Mouse (Mus musculus) hematopoietic stem cell, adult 5-6 weeks (primary cell): ENCODE data around the gene Rev3l. TPM values are rescaled to one million over a fixed set of nuclear protein-coding genes. Genes with fewer than 3 reads are reported as not detected.

Experiments used
- ATAC-seq, 2 experiments: fragments of 125-278 bp in 1 of 2; replicated peaks in 1 of 2; 2 replicates each; pipeline ENCODE4 v1.8.0; 2016 to 2017; ENCODE audit warnings: inconsistent platforms in 2 of 2, mild to moderate bottlenecking in 2 of 2, moderate number of reproducible peaks in 2 of 2, low read depth in 1 of 2, moderate TSS enrichment in 1 of 2; ENCODE audit not compliant: low FRiP score in 2 of 2, poor library complexity in 2 of 2, severe bottlenecking in 2 of 2, insufficient read depth in 1 of 2, low TSS enrichment in 1 of 2
- total RNA-seq: library from RNA; stranded (forward); fragments of 172-1452, 232-1000 nt; gene quantifications from 2 replicates; pipeline ENCODE4 v1.2.3, GENCODE M21; 2017

The Rev3l gene
- total RNA-seq = 26.6 and 27.2 TPM in 2 replicates

DNA sequence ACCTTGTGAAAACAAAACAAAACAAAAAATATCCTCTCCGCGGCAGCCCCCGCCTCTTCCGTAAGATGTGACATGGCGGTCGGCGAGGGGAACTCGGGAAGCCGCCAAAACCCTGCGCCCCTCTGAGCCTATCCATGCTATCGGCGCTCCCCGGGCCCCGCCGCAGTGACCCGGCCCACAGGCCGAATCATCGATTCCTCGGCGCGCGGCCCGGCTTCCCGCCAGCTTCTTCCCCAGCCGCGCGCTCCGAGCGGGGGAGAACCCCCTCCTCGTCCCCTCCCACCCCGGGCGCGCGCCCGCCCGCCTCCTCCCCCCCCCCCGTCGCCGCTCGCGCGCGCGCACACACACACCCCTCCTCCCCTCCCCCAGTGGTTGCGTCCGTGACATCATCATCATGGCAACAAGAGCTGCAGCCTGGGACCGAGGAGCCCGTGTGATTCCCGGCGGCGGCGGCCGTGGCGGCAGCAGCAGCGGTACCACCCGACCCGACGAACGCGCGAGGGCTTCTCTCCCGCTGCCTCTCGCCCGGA, at the start of gene Rev3l:
Gene Rev3l (plus strand): TSS at position 383 of the 530 bp plus-strand sequence.
- ATAC-seq = peak; percentile 50 to 63; a peak in 3 of 4 replicates

DNA sequence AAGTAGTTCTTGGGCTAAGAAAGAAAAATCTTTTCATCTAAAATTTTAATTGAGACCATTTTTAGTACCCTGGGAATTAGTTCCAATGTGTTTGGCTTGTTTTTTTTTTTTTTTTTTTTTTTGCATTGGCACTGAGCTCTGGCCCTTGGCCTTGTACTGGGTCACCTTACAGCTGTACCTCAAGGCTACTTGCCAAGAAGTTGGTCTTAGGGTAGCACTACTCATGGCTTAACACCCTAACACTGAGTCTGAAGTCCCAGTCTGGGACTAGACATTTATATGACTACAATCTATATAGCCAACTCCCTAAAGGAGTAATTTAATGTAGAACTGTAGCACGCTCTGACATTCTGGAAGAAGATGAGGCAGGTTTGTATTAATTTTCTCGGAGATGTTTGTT, 49.4 kb upstream of the Rev3l start:
- ATAC-seq = no peak

DNA sequence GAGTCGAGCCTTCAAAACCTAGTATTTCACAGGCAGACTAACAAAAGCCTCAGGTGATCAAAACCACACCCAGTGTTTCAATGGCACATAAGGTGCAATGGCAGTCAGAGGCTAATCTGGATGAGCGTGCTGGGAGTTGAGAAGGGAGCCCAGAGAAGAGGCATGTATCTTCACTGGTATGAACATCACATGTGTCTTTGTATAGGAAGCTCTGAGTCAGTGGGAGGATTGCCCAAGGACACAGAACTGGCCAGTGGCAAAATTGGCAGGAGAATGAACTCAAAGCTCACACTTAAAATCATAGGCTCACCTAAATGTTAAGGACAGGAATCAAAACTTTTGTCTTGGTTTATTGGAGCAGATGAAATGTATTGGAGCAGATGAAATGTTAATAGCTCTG, 48.4 kb upstream of the Rev3l start:
- no peak for ATAC-seq

DNA sequence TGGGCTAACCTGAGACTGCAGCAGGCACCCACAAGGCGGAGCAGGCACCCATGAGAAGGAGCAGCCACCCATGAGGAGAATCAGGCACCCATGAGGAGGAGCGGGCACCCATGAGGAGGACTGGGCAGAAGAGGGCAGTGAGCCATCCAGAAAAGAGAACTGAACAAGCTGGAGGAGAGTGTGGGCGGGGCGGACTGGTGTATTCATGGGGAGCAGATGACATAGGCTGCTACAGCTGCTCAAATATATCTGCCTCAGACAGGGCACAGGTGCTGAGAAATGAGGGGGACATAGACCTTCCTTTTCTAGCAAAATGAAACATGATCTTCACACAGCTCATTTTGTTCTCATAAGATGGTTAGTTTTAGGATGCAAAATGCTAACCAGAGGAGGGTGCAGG, 45.1 kb upstream of the Rev3l start:
- no peak for ATAC-seq

DNA sequence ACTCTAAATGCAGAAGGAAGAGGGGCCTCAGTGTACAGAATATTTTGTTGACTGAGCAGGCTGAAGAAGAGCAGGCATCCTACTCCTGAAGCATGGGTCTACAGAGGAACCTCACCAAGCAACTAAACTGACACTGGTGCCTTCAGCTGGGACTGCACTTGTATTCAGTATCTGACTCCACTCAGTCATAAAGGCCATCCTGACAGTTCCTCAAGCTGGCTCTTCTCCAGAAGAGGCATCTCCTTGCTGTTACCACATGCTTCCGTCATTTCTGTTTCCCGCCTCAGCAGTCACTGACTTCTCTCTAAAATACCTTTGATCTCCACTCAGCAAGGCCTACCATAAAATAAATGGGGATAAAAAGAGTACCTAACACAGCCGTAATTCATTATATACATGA, 44.1 kb upstream of the Rev3l start:
- ATAC-seq = 0 out of 4 replicates have a peak, but pooled peaks of 1 of the 2 experiments have one; percentile 22

DNA sequence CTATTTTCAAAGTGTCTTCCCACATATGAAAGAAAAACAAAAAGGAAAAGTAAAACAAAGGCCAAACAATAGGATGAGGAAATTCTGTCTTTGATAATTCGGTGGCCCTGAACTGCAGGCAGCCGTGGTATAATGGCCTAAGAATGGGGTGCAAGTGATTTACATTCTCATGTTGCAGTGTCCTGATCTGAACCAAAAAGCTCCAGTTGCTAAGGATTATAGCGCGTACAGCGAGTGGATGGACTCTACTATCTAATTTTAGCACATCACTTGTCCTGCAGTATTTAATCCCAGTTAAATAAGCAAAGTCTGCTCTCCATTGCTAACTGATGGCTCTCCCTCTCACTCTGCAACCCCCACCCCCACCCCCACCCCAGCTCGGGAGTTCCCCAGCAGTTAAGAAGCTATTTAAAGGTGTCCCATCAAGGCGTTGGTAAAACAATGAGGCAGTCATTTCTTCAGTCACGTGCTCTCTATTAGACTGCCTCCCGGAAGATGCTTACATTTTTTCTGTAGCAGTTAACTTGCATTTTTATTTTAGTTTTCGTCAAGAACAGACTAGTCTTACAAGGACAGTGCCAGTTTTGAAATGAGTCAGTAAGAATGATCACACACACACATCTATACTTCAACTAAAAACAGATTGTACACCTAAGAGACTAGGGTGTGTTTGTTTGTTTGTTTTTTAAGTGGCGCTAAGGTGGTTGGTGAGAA, 40.4 kb upstream of the Rev3l start:
- no peak for ATAC-seq

DNA sequence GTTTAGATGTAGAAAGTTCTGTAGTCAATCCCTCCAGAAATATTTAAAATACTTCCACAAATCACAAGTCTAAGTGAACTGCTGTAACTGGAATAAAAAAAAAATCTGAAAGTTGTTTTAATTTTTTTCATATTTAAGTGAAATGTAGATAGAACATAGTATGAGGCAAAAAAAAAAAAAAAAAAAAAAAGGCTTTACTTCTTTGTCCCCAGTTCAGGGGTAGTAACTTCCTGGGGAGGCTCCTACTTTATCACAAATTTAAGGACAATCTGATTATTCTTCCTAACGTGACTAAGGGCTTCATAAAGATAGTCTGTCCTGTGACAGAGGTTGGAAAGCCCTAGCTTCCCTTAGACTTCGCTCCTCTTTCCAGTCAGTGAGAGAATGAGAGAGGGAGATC, 39.8 kb upstream of the Rev3l start:
- ATAC-seq = no peak

DNA sequence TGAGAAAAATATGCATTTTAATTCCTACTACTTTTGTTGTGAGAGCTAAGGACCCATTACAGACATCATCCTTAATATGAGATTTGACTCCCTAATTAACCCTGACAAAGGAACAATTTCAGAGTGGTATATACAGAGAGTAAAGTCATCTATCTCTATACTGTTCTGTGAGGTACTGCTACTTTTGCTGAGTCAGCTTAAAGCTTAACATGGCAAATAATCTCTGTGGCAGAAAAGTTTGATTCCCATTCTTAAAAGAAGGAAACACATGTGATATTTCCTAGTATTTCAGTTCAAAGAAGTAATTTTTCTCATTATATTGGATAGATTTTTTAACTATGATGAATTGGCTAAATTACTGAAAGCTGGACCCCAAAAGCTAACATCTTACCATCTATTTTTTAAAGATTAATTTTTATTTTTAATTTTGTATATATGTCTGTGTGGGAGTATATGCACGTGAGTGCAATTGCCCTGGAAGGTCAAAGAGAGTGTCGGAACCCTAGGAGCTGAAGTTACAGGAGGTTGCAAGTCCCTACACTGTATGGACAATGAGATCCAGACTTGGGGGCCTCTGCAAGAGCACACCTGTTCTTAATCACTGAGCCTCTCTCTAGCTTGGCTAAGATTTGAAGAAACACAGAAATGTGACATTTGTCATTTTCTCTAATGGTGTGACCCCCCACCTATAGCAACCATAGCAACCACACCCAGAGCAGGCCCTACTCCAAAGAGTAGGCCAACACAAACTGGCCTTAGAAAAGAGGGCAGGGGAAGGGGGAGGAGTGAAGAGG, 24.0 kb upstream of the Rev3l start:
- no peak for ATAC-seq

DNA sequence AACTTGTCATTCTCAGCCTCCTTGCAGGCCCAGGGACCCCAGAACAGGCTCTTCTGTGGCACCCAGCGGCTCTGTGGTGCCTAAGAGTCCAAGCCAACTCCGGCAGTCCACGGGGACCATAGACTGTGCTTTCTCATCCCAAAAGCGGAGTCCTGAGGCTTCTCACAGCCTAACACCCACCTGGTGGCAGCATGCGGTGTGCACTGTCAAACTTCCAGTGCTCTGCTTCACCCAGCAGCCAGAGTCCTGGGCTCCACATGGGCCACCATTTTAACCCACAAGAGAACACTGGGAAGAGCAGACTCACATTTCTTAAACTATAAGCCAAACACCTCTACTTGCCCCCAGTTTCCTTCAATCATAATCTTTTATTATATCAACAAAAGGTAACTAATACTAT, 15.0 kb upstream of the Rev3l start:
- ATAC-seq = no peak

DNA sequence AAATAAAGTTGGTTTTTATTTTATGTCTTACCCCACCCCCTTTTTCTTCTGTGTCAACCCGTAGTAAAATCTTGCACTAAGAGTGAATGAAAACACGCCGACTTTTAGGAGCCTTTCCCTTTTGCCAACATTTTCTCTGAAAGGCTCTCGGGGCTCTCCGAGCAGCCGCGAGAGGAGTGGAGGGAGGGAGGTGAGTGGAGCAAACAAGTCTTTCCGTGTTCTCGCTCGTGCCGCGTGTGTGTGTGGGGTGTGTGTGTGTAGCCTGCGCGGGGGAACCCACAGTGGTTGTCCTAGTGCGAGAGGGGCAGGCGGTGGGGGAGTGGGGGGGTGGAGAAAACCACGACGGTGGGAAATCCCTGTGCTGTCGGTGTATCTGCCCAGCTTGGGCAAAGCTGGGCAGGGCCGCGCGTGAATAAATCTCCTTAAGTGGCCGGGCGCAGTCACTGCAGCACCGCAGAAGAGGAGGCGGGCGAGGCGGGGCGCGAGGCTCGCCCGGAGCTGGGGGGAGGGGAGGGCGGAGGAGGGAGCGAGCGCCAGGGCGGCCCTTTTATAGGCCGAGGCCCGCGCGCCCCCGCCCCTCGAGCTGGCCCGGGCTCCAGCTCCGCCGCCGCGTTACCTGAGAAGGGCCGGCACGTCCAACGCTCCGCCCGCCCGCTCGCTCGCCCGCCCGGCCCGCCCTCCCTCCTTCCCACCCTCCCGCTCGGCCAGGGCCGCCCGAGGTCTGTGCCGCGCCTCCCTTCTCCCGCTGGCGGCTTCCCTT, 762 bp upstream of the Rev3l start:
- ATAC-seq = peak; percentile 75

DNA sequence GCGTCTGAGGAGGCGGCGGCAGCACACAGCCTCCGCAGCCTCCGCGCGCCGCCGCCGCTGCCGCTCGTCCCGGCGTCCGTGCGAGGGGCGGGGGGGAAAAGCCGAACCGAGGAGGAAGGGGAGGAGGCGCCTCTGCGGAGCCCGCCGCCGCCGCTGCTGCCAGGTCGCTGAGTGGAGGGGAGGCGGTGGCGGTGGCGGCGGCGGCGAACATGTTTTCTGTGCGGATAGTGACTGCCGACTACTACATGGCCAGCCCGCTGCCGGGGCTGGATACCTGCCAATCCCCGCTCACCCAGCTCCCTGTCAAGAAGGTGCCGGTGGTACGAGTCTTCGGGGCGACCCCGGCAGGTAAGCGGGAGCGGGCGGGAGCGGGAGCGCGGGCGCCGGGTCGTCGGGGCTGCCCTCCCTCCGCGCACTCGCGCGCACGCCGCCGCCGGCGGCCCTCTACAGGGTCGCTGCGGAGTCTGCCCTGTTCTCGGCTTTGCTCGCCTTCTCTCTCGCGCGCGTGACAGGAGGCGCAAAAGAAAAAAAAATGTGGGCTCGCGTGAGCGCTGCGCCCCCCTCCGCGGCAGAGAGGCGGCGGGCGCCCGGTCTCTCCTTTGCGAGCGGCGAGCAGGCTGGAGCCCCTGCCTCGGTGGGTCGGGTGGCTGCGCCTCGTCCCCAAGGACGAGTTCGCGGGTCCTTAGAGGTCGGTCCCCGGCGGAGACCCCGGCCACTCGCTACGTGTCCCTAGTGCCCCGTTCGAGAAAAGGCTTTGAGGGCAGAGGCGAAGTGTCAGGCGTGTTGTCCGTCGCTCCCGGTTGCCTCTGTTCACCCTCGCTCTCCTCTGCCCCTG, 565 bp downstream of the Rev3l start:
- peak; percentile 36 to 46 for ATAC-seq

DNA sequence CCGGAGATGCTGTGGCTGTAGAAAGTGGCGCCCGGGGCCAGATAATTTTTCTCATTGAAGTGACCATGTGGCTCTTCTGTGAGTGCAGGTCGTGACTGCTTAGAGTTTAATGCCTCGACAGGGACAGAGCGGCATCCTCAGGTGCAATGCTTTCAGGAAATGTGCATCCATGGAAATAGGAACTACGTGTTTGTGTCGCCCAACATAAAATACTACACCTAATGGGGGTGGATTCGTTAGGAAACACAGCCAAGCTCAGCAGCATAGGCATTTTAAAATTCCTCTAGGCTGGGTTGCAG, 1.1 kb downstream of the Rev3l start:
- ATAC-seq = no peak; a peak in 1 of 4 replicates

DNA sequence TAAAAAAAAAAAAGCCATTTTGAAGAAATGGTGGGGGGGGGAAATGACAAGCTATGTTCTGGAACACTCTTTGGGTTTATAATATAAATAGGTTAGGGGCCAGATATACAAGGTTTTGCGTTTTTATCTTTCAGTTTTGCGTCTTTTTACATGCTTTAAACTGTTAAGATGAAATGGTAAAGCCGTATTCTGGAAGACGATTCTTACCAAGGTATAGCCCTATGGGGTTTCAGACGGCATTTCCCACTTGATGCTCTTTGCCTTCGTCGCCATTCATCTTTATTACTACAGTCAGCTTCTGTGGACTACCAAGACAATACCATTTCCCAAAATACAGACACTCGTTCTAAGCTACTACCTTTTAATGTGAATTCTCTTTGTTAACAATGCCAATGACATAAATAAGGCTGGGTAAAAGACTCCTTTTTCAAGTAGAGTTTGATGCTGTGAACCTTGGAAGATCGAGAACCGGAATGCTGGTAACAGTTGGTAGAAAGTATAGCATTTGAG, 1.6 kb downstream of the Rev3l start:
- ATAC-seq = no peak

DNA sequence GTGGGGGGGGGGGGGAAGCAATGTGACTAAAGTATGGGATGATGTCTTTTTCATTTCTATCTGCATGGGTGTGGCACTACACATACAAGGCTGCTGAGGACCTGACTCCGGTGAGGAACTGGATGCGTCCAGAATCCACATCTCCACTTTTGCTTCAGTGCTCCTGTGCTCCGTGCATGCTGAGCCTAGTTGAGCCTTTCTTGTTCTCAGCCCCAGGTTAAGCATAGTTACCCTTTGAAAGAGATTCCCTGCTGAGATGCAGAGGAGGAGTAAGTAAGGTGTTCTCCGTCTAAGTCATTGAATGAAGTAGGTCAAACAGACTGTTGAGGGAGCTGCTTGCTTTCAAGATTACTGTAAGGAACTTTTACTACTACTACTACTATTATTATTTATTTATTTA, 4.3 kb downstream of the Rev3l start:
- ATAC-seq = no peak

DNA sequence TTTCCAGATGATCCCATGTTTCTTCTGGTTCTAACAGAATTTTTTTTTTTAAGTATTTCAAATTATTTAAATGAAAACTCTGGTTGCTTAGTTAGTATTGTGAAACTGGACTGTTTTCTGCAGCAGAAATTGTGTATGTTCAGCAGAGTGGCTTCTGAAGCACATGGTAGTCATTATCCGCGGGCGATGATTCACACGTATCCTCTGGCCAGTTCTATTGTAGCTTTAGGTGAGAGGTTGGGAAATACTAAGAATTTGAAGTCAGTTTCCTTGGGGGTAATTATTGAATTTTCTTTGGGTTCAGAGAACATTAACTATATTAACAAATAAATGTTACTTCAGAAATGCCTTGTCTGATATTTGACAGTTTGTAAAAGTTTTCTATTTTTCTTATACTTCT, 10.1 kb downstream of the Rev3l start:
- no peak for ATAC-seq

DNA sequence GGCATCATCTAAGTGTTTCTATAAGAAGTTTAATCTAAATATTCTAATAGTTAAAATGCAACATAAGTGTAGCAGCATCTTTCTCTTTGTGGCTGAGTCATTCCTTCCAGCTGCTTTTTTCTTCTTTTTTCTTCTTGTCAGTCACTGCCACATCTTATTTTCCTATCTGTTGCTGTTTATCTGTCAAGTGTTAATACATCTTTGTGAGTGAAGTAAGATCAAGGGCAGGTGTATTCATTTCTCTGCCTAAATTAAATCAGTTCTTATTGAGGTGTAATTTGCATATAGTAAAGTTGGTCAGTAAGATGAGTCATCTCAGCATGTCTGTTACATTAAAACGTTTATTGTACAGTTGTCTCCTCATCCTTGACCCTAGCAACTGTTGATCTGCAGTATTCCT, 32.8 kb downstream of the Rev3l start:
- ATAC-seq = no peak

DNA sequence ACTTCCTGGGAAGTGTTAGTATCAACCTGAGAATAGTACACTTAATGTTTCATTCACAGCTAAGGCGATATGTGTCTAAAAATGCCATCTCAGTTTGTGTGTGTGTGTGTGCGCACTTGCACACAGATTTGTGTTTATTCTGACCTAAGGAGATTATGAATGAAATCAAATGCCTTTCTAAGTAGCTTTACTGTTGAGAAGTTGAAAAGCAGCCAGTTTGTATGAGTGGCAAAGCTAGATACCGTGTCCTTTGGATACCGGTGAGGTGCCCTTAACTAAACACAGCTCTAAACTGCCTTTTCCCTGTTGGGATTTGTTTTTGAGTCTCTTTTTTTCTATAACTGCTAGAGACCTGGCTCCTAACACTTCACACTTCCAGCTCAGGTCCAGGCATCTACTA, 34.8 kb downstream of the Rev3l start:
- no peak for ATAC-seq
